ENCODE assay signal across 8 mouse cellular contexts in the genomic region with DNA sequence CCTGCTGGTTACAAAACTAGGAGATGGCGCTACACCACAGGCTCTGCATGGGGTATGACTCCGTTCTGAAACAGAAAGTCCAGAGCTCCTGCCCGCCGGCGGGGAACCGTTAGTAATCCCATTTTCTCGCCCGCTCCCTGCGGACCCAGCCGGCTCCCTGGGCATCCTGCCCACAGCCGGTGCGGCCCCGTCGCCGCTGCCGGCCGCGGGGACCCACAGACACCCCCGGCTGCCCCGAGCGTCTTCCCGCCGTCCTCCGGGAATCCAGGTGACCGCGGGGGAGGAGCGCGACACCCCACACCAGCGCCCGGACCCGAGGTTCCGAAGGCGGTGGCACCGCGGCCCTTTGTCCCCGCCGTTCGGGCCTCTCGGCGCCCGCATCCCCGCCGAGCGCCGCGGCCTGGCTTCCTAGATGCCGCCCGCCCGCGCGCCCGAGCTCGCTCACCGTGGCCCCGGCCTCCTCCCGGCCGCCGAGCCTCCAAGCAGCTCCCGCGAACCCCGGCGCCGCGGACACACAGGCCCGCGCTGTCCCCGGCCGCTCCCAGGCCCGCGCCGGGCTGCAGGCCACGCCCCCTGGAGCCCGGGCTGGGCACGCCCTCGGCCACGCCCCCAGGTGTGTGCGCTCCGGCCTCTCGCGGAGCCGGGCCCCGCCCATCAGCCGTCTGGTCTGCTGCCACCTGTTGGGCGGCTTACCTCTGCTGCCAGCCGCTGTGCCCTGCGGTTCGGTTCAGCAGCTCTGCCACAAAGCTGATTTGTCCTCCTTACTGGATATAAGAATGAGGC. TPM values are rescaled to one million over a fixed set of nuclear protein-coding genes. Genes with fewer than 3 reads are reported as not detected.
A peak's percentile ranks its signal among the peaks of the same experiment; 100 is the strongest.
DNase-seq lines count a peak whose midpoint lies in the region; ATAC-seq lines count a peak whose summit lies in the region.

A gene (minus strand): TSS at position 605 of the 783 bp plus-strand sequence.

- peaks cover 8% of the 10 kb centered on the region for H3K4me1 ChIP-seq in hindbrain, embryonic 16.5 days (ENCODE audit: control insufficient read depth, insufficient read depth, low read depth, low read length)

- H3K36me3 ChIP-seq in hindbrain, embryonic 16.5 days (ENCODE audit: control insufficient read depth, insufficient read depth, low read length), result peaks cover 12% of the 10 kb centered on the region
- no peaks in the 10 kb centered on the region for H3K36me3 ChIP-seq in macrophage (ENCODE audit: inconsistent target)

- ATAC-seq in hindbrain, embryonic 16.5 days, result peak; percentile 96

- H3K4me3 ChIP-seq in hindbrain, embryonic 16.5 days (ENCODE audit: low read length), result peak within 1 kb of the TSS; percentile 94
- H3K4me3 ChIP-seq in macrophage (ENCODE audit: inconsistent target), result peak within 1 kb of the TSS; percentile 60

- WGBS in hindbrain, embryonic 16.5 days, result under 1% methylated on average over 58 of the region's 87 CpGs
- under 1% methylated on average over 72 of the region's 87 CpGs for WGBS in macrophage (ENCODE audit: missing documents)

- peak; percentile 95 for DNase-seq in T-cell, adult 2 months (ENCODE audit: low spot score)
- DNase-seq in cerebellum, postnatal 36 days, result peak; percentile 95 to 98
- DNase-seq in gastrocnemius, adult 18-20 months (ENCODE audit: low spot score), result peak; percentile 94
- peak; percentile 90 to 94 for DNase-seq in left cerebral cortex, adult 18-20 months (ENCODE audit: low spot score in 2 of 2)
- peak; percentile 94 for DNase-seq in right cerebral cortex, adult 18-20 months
- DNase-seq in urinary bladder, postnatal 10 days (ENCODE audit: low spot score), result peak; percentile 76

- H3K9ac ChIP-seq in hindbrain, embryonic 16.5 days (ENCODE audit: low read depth, low read length), result peak within 1 kb of the TSS; percentile 98

- no peaks in the 10 kb centered on the region for H3K79me2 ChIP-seq in macrophage (ENCODE audit: inconsistent target)

- H3K27me3 ChIP-seq in hindbrain, embryonic 16.5 days (replicated peaks; ENCODE audit: control insufficient read depth, insufficient read depth, low read length), result no peaks in the 10 kb centered on the region

- H3K27ac ChIP-seq in hindbrain, embryonic 16.5 days (ENCODE audit: low read depth, low read length), result peak within 1 kb of the TSS; percentile 89
- H3K27ac ChIP-seq in macrophage, result no peak within 1 kb of the TSS

- peak within 1 kb of the TSS; percentile 74 for H3K4me2 ChIP-seq in hindbrain, embryonic 16.5 days (ENCODE audit: low read length)

- no peaks in the 10 kb centered on the region for H3K9me3 ChIP-seq in hindbrain, embryonic 16.5 days (ENCODE audit: control insufficient read depth, low read length)

RNA-seq across cellular contexts. Expression of the gene that starts here (rescaled TPM):
- total RNA-seq in gastrocnemius, adult 18-20 months (2021), result 10 to 100 TPM; 30.8 to 39.4 TPM
- polyA plus RNA-seq in hindbrain, embryonic 16.5 days (2015; fragmentation: Nextera tagmentation; extraction: Ambion mirVana), result 48.2 and 52.5 TPM in 2 replicates
- total RNA-seq in left cerebral cortex, adult 18-20 months (2021), result 10 to 100 TPM; 21.1 to 27.3 TPM
- 10 to 100 TPM in 4 of 26 experiments, 1 to 10 TPM in 22; 1.6 to 18.7 (median 3.7) TPM for total RNA-seq in macrophage (2018; cell fraction: chromatin; rRNA removed)
- 10 to 100 TPM; 17.1 to 30.9 (median 18.8) TPM for total RNA-seq in macrophage (2018; cell fraction: cytosol; rRNA removed)
- total RNA-seq in macrophage (2018; cell fraction: nucleus; rRNA removed), result 10 to 100 TPM in 23 of 26 experiments, 1 to 10 TPM in 3; 8.4 to 30.0 (median 16.7) TPM
- polyA plus RNA-seq in macrophage (2018), result 11.3 to 23.0 TPM (median 16.7 TPM) in 3 replicates
